Mouse (Mus musculus): Measurements from ENCODE around the gene Gsn.
A peak's percentile ranks its signal among the peaks of the same experiment; 100 is the strongest.

The Gsn gene

DNA sequence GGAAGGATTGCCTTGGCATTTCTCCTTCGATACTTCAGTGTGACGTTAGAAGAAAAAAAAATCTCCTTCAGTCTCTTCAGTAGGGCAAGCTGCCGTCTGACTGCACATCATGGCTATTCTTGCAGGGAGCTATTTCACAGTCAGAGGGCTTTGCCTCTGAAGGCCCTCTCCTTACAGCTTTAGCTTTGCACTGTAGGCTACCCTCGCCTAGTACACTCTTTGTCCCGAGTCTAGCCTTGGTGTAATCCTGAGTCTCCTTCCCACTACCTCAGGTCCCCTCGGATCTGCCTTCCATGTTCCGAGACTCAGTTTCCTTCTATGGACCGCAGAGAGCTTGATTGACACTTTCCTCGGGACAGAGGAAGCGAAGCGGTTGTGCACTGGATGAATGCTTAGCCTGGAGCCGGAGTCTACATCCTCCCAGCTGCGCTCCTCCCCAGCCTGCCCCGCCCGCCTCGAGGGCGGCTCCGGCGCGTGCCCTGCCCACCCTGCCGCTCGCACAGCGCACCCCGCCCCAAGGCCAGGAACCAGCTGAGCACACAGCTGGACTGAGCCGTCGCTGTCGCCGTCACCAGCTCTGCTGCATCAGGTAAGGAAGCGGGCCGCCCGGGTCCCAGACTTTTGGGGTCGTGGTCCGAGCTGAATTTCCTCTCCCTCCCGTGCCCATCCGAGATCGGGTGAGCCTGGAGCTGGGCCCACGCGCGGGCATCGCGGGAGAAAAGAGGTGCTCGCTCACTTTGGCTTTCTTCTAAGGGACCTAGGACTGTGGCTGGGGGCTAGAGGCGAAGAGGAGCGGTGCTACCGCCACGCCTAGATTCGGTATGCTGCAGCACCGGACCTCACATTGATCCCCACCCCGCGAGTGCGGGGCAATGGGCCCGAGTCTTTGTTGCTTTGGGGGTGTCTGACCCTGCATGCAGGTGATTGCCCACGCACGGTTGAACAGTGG, at the start of gene Gsn:
Gene Gsn (plus strand): TSS at position 496 of the 949 bp plus-strand sequence.
- DNase-seq (ENCODE audit: extremely low read depth, low read depth) = peak; percentile 54

DNA sequence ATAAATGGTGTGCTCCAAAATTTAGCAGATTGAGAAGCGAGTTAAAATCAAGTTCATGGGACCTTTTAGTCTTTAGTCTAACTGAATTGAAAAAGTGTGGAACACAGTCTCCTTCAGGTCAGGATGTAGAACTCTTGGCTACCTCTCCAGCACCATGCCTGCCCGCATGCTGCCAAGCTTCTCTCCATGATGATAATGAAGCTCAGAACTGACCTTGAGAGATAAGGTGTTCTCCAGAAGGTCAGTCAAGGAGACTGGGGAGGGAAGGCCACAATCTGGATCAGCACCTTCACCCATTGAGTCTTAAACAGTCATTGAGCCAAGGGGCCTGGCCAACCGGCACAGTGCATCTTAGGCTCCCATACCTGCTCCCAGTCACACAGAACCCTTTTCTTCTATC, 49.4 kb upstream of the Gsn start:
- DNase-seq (ENCODE audit: extremely low read depth, low read depth) = no peak

DNA sequence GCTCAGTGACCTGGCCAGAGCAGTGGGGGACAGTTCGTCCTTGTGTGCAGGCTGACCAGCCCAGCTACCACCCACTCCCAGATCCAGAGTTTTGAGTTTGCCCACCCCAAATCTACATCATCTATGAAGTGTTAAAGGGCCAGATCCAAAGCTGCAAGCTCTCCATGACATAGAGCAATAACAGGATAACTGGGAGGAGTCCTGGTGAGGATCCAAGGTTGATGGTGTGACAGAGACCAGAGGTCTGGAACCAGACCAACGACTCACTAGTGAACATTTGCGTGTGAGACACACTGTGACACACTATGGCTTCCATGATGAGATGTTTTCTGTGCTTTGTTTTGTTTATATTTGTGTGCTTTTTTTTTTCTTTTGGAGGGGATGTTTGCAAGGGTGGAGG, 48.1 kb upstream of the Gsn start:
- no peak for DNase-seq (ENCODE audit: extremely low read depth, low read depth)

DNA sequence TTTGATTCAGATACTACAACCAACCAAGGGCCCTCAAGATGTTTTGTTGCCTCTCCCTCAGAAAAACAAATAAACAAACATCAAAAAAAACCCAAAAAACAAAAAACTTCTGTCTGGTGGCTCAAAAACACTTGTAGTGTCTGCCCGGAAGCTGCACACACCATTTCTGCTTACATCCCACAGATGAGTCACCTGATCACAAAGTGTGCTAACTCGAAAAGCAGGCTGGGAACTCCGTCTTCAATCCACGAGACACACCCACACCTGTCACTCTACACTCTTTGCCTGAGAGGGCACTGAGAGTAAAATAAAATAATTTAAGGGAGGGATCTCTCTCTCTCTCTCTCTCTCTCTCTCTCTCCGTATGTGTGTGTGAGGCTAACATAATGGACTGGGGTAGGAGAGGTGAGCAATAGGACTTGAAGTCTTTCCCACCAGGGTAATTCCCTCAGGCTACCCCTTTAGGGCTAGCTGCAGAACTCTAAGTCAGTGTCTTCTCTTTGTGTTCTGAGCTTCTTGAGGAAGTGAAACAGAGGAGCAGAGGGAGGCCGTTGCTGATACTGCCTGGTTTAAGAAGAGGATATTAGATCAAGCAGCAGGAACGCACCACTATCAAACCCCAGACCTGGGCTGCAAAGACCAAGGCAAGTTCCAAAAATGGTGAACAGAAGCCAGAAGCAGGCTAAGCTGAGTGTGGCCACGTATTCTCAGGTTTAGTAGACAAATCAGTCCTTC, 47.1 kb upstream of the Gsn start:
- peak; percentile 55 for DNase-seq (ENCODE audit: extremely low read depth, low read depth)

DNA sequence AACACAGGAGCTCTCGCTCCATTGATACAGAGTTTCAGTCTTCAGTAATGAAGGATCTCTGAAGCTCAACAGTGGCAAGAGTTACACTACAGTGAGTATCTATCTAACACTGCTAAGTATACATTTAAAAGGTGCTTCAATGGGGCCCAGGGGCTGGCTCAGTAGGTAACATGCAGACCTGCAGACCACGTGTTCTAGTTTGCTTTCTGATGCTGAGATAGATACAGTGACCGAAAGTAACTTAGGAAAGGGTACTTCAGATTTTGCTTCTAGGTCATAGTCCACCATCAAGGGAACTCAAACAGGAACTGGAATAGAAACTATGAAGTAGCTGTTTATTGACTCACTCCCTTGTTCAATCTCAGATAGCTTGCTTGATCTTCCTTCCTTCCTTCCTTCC, 44.5 kb upstream of the Gsn start:
- no peak for DNase-seq (ENCODE audit: extremely low read depth, low read depth)

DNA sequence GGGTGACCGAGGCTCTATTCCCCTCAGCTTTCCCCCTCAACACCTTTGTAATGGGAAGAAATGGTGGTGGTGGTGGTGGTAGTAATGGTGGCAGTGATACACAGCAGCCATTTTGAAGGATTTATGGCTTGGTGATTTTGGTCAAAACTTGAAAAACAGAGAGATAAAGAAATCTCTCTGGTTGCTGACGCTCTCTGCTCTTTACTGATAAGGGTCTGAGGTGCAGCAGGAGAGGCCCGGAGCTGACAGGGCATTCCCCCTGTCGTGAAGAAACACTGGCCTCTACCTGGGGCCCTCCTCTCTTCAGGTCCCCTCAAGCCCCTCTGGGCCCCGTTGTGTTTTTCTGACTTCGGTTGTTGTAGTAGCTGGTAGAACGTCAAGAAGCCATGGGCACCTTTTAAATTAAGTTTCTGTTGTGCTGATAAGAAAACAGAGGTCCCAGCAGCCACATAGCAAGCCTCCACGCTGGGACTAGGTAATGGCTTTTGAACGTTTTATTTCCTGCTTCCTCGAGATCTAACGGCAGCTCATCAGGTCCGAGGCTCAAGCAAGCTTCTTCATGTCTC, 42.8 kb upstream of the Gsn start:
- DNase-seq (ENCODE audit: extremely low read depth, low read depth) = no peak

DNA sequence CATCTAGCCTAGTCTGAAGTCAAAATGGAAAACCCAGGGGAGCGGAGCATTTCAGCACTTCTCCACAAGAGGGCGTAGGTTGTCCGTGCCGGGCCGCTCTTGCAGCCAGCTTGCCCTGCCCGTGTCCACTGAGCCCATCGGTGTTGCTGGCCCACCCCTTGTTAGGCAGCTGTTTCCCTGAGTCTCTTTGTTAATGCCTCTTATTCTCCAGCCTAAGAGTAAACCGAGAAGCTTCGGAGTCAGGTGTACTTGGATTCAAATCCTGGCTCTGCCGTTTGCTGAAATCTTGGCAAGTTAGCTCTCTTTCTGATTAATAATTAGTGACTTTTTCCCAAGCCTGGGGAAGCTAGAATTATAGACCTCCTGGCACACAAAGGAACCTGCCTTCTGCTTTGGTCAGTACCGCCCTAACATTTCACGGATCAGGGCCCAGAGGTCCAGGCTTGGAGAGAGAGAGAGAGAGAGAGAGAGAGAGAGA, 41.3 kb upstream of the Gsn start:
- no peak for DNase-seq (ENCODE audit: extremely low read depth, low read depth)

DNA sequence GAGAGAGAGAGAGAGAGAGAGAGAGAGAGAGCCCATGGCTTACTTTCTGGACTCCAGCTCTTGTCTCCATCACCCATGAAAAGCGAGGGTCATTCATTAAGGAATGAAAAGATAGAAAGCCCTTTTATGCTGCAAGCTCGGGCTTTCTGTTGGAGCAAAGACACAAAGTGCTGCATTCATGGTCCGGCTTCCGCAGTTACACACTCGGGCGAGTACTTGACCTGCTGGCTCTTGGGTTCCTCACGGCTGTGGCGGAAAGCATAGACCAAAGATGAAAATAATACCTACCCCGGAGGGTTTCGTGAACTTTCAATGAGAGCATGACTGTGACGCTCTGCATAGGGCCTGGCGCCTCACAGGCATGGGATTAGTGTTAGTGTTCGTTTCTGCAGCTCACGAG, 40.8 kb upstream of the Gsn start:
- DNase-seq (ENCODE audit: extremely low read depth, low read depth) = no peak

DNA sequence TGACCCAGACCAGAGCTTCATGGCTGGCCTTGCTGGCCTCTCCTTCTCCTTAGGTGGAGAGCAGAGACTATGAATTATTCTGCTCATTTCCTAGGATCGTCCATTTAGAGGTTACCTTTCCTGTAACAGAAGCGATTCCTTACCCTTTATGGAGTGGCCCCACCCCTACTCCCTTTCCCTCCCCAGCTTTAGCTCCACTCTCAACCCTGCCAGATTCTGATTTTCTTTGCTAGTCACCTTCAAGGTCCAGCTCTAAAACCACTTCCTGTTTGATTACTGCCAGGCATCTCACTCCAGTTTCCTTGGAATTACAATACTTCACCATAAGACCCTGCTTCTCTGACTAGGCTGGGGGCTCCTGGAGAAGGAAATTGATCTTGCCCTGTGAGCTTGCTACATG, 39.5 kb upstream of the Gsn start:
- no peak for DNase-seq (ENCODE audit: extremely low read depth, low read depth)

DNA sequence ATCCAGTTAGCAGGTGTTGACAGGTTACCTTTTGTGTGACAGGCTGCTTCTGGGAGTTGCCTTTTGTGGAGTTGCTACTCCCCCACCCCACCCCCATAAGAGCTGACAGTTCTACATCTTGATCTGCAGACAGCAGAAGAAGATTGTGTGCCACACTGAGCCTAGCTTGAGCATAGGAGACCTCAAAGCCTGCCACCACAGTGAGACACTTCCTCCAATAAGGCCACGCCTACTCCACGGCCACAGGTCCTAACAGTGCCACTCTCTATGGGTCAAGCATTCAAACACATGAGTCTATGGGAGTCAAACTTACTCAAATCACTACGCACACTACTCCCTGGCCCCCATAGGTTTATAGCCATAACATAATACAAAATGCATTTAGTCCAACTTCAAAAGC, 37.4 kb upstream of the Gsn start:
- DNase-seq (ENCODE audit: extremely low read depth, low read depth) = no peak

DNA sequence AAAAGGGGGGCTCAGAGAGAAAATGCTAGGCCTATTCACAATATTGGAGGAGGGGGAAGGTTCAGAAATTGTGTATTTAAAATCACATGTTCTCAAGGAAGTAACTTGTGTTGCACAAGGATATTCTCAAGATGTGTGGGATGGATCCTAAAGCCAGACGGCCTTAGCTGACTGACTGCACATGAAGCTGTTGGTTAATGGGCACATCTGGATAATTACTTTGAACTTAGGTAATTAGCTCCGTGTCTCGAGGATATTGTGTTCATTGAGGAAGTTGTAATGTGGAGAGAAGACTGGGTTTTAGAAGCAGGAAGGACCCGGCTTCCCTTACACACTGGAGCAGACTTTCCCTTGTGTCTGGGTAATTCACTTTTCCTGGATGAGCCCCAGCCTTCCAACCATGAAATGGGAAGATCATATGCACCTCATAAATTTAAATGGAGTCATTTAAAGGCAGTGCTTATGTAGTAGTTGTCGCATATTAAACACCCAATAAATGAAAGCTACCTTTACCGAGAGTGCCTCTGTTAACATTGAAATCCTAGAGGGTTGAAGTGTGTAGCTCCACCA, 33.3 kb upstream of the Gsn start:
- no peak for DNase-seq (ENCODE audit: extremely low read depth, low read depth)

DNA sequence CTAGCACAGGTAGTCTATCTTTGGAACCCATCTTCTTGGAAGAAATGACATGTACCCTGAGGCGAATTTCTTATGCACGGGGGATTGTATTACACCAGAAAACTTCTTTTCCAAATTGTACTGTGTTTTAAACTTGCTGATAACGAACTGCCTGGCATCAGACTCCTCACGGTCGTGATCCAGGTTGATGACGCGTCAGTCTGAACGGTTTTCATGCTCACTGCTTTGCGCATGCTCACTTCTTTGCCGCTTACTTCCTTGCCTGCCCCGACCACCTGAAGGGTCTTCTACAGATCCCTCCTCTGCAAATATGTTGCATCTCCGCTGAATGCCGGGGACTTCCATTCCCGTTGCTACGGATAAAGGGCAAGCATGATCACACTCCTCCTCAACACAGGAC, 31.9 kb upstream of the Gsn start:
- no peak for DNase-seq (ENCODE audit: extremely low read depth, low read depth)

DNA sequence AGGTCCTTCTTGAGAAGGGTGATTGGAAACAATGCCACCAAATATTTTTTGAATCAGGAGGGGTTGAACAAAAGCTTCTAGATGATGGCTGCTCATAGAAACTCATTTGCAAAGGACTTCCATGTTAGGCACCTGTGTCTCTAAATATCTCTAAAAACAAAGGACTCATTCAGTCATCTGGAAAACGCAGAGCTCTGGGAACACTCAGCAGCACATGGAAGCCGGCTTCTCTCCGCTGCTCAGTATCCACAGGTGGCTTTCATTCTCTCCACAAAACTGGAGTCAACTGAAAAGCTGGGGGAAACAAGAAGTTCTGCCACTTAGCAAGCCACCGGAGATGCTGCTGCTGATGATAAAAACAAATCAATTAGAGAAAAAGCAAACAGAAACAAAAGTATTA, 28.0 kb upstream of the Gsn start:
- no peak for DNase-seq (ENCODE audit: extremely low read depth, low read depth)

DNA sequence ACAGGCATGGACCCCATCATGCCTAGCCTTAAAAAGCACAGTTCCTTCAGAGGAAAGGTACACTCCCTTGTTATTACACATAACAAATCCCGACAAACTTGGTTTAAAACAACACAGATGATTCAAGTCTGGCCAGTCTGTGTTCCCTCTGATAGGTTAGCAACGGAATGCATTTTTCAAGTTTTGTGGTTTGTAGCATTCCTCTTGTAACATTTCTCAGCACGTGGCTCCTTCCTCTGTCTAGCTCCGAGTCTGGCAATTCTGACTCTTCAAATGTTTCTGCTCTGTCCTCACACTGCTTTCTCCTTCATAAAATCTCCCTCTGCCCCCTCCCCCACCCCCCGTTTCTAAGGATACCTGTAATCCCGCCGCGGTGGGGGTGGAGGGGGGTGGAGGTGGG, 26.0 kb upstream of the Gsn start:
- DNase-seq (ENCODE audit: extremely low read depth, low read depth) = no peak

DNA sequence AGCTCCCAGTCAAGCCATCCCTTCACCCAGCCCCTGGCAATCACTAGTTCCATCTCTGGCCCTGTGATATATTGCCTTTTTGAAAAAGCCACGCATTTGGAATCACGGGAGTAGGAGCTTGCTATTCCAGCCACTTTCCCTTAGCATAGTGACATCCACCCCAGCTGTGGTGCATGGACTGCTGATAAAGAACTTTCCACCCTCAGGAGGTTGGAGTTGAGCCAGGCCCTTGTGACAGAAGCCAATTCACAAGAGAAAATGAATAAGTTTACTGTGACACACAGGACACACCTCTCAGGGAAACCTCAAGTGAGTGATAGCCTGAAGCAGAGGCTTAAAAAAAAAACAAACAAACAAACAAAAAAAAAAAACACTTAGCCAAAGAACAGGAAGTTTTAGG, 24.3 kb upstream of the Gsn start:
- DNase-seq (ENCODE audit: extremely low read depth, low read depth) = no peak

DNA sequence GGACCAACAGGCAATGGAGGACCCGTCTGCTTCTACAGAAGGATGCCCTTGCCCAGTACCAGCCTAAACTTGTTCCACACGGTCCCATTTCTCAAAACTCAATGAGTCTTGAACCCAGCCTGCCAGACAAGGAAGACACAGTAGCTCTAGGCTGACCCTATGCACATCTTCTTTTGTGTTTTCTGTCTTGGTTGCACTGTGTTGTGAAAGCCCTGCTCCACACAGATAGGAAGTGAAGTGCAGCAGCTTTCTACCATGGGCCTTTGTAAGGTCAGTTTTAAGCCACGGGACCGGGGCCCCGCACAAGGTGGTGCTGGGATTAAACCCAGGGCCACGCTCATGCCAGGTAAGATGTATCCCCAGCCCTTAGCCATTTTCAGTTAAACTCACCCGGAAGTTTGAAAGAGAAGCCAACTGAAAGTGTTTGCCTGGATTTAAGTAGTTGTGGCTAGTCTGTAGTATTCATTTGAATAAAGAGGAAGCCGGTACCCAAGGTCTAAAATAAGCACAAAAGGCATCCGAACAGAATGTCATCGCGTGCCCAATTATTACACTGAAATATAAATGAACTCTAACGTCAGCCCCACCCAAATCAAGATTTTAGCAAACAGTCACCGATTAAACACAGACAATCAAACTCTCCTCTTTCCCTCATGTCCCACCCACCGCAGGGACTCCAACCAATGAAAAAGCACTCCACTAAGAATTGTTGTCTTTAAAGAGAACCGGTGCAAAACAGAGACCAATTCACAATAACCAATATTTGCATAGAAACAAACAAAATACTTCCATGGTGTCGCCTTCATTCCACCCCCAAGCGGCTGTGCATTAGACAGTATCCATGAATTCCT, 23.4 kb upstream of the Gsn start:
- no peak for DNase-seq (ENCODE audit: extremely low read depth, low read depth)

DNA sequence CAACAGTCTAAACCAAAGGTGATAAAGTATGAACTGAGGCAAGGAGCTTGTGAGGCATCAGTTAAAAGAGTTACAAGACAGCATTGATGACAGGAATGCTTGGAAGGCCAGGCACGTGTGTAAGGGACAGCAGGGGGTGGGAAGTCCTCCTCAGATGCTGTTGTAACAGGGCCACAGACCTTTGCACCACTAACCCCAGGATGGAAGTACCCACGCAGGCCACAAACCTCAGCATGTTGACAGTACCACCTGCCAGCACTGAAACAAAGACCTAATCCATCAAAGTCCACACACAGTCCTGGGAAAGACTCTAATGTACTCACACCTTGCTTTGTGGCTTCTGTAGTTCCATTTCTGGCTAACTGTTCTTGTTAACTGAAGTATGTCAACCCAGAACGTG, 22.3 kb upstream of the Gsn start:
- no peak for DNase-seq (ENCODE audit: extremely low read depth, low read depth)

DNA sequence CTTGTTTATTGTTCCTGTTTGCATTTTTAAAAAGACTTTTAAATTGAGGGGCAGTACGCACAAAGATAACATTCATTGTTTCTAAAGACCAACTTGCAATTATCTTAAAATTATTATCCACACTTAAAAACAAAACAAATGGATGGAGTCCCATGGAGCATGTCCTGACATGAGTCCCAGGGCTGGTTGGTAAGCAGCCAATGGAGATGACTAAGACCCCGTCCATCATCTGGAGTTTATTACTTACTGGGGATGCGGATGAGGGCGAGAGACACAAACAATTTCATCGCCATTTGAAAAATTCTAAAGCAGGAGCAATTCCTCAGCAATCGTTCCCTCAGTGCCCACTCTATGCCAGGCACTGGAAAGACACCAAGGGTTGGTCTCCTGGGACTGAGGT, 21.2 kb upstream of the Gsn start:
- DNase-seq (ENCODE audit: extremely low read depth, low read depth) = no peak

DNA sequence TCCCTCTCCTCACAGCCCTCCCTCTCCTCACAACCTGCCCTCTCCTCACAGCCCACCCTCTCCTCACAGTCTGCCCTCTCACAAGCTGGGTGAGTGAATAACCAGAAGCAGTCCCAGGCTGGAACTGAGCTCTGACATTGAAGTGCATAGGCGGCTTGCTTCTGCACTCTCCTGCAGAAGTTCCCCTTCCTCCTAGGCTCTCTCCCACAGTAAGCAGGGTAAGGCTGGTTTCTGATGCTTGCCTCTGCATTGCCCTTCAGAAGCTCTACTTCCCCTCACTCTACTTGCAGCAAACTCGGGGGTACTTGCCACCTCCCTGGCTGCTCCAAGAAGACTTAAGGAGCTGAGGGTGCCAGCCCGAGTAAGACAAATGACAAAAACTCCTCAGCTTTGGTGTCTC, 11.9 kb upstream of the Gsn start:
- no peak for DNase-seq (ENCODE audit: extremely low read depth, low read depth)

DNA sequence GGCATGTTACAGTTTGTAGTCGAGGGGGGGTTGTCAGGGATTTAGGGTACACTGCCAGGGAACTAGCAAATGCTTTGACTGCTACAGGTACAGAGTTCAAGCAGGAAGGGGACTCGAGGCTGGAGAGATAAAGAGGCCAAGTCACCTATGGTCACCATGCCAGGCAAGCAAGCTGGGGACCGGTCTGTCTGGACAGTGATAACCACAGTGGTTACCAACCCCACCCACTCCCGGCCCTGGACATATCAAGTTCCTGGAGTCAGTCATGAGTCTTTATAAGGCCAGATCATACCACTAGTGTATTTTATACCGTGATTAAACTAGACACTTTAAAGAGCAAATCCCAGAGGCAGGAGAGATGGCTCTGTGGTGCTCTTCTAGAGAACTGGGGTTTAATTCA, 8.4 kb upstream of the Gsn start:
- DNase-seq (ENCODE audit: extremely low read depth, low read depth) = no peak

DNA sequence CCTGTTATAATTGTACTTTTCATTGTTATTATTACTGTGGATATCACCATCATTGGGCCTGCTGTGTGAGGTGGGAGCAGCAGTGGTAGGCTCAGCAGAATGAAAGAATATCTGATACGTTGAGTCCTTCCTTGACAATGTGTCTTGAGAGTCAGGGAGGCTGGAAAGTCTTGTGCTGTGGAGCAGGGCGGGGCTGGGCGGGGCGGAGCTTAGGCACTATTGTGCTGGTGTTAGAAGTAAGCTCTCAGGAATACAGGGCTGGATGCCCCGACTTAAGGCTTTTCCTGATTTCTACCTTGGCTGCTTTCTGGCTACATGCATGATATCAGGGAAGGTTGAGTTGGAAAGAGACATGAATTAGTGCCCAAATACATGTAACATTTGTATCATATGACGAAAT, 3.4 kb upstream of the Gsn start:
- DNase-seq (ENCODE audit: extremely low read depth, low read depth) = no peak

Data from MEL-GATA-1-ER (cell line).